Mouse (Mus musculus) lung, adult 2 months (tissue): ENCODE measurements around the gene Smtnl2.

Experiments
- CTCF ChIP-seq: fragments of 200-500 bp; IDR thresholded peaks from 2 replicates; pipeline ENCODE4 v1.5.1; 2011; ENCODE audit warnings: mild to moderate bottlenecking, low read length, control low read depth; ENCODE audit not compliant: insufficient read depth
- POLR2A ChIP-seq: fragments of 200-500 bp; IDR thresholded peaks from 2 replicates; pipeline ENCODE4 v1.6.1; 2011; ENCODE audit warnings: low read depth, mild to moderate bottlenecking, control low read depth, low read length, borderline replicate concordance; ENCODE audit errors: extremely low read depth

GRCm38 (mm10) chr11:72435694-72436045, 24.2 kb upstream of the Smtnl2 start:
- TF ChIP-seq CTCF = no peak
- TF ChIP-seq POLR2A = no peak
